Mouse (Mus musculus) urinary bladder, postnatal 4 days (tissue): Measurements from ENCODE around the gene Tnip2.
A peak's percentile ranks its signal among the peaks of the same experiment; 100 is the strongest.

Experiments used
- DNase-seq, 2 experiments: peaks; one replicate each; pipeline ENCODE4 v3.0.0; 2021 to 2022; ENCODE audit warnings: low spot score in 2 of 2

Tnip2 gene

DNA sequence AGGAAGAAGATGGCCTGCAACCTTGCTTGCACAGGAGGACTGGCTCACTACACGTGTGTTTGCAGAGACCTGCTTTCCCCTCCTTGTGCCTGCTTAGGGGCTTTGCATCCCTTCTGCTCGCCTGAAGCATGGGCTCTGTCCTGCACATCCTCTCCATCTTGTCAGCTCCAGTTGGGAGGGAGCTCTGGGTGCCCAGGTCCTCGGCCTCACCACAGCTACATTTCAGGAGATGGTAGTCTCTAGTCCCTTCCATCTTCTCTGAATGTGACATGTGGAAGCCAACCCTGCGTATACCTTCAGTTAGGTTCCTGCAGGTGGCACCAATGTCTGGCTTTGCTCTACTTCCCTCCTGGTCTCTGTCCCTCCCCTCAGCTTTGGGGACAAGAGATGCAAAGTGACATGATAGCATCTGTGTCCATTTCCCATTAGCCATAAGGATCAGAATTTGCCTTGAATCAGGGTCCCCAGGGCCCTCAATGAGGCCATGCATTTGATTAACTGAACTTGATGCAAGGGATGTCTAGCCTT, 10.2 kb upstream of the Tnip2 start:
- DNase-seq = no peak

DNA sequence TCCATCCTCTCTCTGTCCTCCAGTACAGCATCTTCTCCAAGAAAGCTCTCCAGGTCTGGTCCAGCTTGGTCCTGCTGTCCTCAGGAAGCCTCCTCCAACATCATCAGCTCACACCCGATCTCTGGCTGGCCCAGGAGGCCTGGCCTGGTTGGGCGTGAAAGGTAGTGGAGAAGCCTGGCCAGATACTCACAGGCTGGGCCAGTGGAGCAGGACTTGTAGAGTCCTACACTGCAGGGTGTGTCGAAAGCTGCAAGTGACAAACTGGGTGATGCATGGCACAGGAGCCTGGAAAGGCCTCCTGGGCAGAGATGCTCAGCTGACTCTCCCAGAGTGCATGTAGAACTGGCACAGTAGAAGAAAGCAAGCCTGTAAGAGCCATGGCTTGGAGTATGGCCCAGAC, 7.5 kb upstream of the Tnip2 start:
- DNase-seq = no peak

GRCm38 (mm10) chr5:34520458-34521209, 6.8 kb upstream of the Tnip2 start:
- DNase-seq = no peak

DNA sequence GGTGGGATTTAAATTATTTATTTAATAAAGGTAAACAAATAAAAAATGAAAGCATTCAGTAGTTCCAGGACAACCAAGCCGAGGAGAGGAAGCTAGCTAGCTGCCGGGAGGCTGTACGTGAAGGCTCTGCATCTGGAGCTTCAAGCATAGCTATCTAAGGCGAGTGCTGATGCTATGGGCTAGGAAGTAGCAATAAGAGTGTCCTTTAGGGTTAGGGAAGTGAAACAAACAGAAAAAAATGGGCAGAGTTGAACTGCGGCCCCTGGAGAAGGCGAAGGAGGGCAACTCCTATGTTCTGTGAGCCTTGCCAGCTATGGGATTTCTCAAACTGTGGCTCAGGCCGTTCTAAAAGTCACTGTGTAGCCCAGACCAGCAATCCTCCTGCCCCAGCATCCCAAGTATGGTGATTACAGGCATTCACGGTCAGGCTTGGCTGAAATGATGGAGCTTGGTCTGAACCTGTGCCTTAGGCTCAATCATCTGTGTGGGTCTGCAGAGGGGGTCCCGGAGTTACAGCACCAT, 5.7 kb upstream of the Tnip2 start:
- DNase-seq = no peak

DNA sequence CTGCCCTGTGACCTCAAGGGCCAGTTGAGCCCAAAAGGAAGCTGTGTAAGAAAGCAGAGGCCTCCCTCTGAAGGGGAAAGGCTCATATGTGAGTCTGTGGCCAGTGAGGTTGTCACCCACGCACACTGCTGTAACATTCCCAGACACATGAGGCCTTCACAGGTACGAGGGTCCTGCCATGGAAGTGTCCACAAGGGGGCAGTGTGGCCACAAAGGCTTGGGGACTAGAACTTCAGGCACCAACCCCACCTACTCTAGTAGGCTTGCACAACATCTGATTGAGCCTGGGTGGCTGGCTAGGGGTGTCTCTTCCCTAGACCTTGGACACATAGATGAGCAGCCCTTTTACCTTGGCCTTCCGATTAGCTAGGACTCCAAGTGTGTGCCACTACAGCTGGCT, 4.1 kb upstream of the Tnip2 start:
- DNase-seq = peak; percentile 63 to 80

DNA sequence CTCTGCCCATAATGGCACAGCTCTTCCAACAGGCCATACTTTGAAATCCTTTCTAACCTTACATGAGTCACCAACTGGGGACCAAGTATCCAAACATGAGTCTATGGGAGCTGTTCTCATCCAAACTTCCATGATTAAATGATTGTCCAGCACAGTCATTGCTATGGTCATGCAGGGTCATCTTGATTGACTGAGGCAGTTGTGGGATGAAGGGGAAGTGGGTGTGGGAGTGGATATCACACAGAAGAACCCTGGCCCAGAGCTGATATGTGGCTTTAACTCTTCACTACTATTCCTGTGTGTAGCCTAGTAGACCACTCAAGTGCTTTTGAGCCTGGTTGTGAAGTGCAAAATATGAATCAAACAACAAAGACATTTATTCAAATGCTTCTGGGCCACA, 1.3 kb upstream of the Tnip2 start:
- peak in 1 of 2 experiments; percentile 14 for DNase-seq

- DNase-seq = no peak
Observed at GRCm38 (mm10) chr5:34514218-34514566, 401 bp upstream of the Tnip2 start.

- DNase-seq = no peak
Observed at GRCm38 (mm10) chr5:34512486-34512885, 1.3 kb downstream of the Tnip2 start.

DNA sequence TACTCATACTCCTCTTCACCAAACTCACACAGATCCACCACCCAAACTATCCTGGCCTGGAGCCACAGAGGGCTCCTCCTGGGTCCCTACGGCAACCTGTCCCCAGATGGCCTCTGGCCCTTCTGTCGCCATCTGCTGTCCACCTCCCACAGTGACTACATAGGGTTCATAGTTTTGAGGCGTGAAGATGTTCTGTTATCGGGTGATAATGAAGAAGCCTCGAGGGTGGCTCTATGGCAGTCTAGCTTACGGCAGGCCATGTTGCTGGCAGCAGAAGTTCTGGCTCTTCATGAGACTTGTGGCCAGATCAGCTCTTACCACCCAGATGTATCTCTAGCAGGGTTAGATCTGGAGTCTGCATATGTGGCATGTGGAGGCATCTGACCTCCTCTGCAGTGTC, 11.0 kb downstream of the Tnip2 start:
- no peak for DNase-seq

DNA sequence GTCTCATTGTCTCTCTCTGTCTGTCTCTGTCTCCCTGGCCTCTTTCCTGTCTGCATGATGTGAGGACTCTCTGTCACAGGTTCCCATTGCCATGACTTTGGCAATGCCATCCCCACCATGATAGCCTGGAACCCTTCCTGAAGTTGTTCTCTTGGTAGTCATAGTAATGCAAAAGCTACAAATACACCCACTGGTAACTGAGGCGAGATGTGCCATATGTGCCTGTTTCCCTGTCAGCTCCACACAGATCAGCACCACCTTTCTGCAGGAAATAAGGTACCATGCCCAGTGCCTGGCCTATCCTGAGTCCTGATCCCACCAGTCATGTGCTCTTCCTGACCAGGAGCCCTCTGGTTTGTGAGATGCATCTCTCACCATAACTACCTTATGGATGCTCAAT, 11.4 kb downstream of the Tnip2 start:
- DNase-seq = no peak

- DNase-seq = no peak
Observed at GRCm38 (mm10) chr5:34501588-34501987, 12.2 kb downstream of the Tnip2 start.

DNA sequence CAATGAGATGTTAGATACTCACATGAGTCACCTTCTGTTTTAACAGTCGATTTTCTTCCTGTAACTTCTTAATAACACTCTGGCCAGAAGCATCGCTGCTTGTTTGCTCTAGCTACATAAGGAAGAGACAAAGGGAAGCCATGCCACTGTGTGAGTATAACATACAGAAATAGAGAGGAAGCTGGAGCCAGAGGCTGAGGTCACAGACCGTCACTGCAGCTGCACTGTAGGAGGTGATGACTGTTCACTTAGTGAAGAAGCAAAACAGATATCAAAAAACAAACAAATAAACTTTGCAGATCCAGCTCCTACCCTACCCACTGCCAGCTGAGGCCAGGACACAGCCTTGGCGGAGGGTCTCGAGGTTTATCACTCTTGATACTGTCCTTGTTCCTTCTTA, 12.9 kb downstream of the Tnip2 start:
- no peak for DNase-seq

DNA sequence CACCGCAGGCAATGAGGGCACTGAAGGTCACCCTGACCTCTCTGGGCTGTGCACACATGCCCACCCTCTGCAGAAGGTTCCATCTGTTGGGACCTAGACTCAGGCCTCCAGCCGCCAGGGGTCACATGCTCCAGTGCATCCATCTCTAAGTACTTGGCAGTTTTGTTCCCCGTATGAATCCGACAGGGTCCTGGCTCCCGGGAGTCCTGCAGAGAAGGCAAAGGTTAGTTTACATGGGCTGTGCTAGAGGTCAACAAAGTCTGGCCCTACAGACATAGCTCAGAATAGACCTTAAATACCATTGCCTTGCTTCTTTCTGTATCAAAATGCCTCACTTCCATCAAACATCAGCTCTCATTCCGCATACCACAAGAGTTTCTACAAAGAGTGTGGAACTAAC, 17.0 kb downstream of the Tnip2 start:
- no peak for DNase-seq

GRCm38 (mm10) chr5:34489418-34489787, 24.4 kb downstream of the Tnip2 start:
- no peak for DNase-seq

GRCm38 (mm10) chr5:34488741-34489417, 24.9 kb downstream of the Tnip2 start:
- no peak for DNase-seq

DNA sequence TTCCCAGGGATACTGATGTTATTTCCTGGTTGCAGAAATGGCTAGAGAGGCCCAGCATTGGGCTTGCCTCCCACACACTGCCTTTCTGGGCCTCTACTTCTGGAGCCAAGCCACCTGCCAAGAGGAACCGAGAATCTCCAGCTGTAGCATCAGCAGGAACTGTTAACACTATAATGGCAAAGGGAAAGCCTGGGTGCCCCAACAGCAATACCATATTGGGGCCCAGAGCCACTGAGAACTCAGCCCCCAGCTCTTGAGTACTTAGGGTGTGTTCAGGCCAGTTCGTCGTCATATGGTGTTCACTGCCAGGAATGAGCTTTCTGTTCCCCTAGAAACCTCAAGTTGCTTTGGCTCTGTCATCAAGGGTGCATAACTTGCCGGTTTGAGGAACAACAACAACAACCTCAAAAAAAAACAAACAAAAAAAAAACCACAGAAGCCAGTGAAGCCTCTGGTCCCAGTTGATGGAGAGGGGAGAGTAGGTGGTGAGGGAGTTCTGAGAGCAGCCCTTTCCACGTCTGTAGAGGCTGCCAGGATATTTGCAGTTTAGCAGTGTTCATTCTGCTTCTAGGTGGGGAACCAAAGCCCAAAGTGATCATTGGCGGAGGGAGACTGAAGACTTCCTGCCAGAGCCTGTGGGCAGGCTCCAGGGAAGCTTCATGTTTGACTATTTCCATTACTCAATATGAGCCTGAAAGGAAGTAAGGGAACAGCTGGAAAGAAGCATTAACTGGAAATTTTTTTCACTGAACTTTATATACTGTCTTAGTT, 26.3 kb downstream of the Tnip2 start:
- peak in 1 of 2 experiments; percentile 28 for DNase-seq

DNA sequence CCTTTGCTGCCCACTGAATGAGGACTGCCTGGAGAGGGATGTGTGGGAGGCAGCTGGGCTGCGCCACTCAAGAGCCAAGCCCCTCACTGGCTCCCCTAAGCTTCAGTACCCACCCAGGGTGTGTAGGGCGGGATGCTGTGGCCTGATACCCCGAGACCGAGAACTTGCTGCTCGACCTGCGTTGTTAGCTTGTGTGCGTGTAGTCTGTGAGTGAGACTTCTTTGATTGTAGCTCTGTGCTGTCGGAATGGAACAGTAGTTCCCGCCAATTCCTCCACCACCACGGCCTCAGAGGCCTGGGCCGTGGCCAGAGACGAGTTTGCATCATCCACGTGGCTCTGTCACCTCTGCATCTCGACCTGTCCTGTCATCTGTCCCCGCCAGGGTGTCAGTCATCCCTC, 28.1 kb downstream of the Tnip2 start:
- no peak for DNase-seq

- DNase-seq = no peak
Observed at GRCm38 (mm10) chr5:34480926-34481325, 32.9 kb downstream of the Tnip2 start.

- no peak for DNase-seq
Observed at GRCm38 (mm10) chr5:34468039-34468775, 45.6 kb downstream of the Tnip2 start.

DNA sequence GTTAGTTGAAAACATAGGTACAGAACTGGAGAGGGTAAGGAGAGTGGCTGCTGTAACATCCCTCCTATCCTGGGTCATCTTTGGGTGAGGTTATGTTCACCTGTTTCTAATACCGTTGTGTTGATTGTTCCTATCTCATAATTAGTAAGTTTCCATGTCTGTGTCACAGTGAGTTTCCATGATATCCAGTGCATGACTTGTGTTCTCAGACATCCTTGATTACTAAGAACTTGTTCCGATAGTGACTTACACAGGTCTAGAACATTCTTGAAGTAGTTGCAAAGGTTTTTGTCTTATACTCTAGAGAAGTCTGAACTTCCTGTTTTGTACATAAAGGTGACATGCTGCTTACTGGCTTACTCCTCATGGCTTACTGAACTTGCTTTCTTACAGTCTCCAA, 47.1 kb downstream of the Tnip2 start:
- DNase-seq = no peak

DNA sequence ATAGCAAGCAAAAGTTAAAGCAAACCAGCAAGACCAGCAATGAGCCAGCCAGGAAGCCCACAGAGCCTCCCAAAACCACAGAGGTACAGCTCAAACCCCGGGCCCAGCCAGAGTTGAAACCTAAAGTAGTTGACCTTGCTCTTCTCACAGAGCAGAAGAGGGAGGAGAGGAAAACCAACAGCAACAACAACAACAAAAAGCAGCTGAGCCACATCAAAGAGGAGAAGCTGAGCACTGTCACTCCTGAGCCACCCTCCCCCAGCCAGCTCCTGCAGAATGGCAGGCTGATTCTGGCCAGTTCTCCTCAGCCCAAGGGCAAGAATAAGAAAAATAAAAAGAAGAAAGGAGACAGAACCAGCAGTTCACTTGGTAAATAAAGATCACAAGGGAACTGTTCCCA, 47.7 kb downstream of the Tnip2 start:
- no peak for DNase-seq

- DNase-seq = no peak
Observed at GRCm38 (mm10) chr5:34461841-34462240, 52.0 kb downstream of the Tnip2 start.
